Mouse (Mus musculus) cerebellum, postnatal 25 days (tissue): ENCODE measurements around the gene Homer1.

ENCODE experiments used
- DNase-seq, 2 experiments: peaks; one replicate each; pipeline ENCODE4 v3.0.0; 2021; ENCODE audit warnings: mixed read lengths in 2 of 2

The Homer1 gene

DNA sequence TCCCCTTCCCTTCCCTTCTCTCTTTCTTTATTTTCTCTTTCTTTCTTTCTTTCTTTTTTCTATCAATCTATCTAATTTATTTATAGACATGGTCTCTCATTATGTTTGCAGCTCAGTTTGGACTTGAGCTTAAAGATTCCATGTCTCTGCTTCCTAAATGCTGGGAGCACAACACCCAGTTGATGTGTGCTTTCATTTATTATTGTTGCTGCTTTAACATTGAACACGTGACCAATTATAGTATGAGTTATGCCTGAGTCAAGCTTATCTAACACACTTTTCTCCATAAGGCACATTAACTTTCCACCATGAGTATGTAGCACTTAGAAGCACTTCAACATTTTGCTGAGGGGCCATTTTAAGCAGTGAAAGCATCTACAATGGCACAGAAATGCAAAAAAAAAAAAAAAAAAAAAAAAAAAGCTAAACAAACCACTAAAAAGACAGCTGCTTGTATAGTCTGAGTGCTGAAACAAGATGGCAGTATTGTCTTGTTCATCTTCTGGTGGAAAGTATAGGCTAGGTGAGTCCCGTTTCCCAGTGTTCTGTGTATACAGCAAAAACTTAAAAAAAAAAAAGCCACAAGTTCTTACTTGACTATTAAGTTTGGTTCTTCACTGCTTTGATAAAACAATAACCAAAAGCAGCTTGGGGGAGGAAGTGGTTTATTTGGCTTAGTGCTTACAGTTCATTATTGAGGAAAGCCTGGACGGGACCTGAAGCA is 41.3 kb downstream of the Homer1 start:
- no peak for DNase-seq

DNA sequence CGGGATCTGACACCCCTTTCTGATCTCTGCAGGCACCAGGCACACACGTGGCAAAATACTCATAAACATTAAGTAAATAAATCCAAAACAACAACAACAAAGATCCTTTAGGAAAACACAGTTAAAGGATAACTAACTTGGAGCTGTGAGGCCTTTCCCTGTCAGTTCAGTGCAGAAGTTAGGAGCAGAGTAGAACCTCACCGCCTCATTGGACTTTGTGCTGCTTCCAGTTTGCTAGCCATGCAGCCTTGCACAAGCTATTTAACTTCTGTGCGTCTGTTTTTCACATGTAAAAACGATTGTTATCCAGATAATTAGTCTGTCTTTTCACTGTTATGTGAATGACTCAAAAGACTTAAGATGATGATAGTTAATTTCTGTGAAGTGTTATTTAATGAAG is 43.2 kb downstream of the Homer1 start:
- no peak for DNase-seq

DNA sequence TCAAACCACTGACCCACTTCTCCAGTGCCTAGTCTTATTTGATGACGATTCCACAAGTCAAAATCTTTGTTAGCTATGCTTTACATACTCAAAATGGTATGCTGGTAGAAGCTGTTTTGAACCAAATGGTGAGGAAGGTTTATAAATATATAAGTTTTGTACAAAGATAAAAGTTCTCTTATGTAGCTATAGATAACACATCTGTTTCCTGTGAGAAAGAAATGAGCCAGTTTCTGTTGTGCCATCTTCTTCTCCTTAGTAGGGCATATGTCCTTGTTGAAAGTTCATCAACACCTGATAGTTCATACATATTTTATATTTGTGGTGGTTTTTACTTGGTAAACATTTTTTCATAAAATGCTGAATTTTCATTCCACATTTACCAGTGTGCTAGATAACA is 45.0 kb downstream of the Homer1 start:
- no peak for DNase-seq

DNA sequence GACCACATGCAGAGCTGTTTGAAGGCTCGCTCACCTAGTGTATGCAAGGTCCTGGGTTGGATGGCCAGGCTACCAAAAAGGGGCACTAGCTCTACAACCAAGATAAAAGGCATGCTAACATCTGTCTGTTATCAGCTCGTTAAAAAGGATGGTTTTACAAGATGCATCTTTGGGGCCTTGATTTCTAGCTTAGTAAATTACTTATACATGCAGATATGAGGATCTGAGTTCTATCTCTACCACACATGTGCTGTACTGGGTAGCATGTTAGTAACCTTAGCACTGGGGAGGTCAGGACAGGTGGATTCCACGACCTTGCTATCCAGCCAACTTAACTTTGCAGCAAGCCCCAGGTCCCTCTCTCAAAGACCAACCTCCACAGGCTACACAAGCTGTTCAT is 46.4 kb downstream of the Homer1 start:
- DNase-seq = no peak

DNA sequence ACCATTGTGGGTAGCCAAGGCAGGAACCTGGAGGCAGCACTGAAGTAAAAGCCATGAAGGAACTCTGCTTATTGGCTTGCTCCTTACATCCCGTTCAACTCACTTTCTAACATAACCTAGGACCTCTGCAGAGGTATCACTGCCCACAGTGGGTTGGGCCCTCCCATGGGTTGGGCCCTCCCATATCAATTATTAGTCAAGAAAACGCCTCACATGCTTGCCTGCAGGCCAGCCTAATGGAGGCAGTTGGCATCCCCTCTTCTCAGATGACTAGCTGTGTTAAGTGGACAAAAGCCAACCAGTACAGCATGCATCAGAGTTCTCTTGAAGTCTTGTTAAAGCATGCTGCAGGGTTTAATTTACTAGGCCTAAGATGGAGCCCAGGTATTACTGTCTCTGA is 52.6 kb downstream of the Homer1 start:
- DNase-seq = no peak

DNA sequence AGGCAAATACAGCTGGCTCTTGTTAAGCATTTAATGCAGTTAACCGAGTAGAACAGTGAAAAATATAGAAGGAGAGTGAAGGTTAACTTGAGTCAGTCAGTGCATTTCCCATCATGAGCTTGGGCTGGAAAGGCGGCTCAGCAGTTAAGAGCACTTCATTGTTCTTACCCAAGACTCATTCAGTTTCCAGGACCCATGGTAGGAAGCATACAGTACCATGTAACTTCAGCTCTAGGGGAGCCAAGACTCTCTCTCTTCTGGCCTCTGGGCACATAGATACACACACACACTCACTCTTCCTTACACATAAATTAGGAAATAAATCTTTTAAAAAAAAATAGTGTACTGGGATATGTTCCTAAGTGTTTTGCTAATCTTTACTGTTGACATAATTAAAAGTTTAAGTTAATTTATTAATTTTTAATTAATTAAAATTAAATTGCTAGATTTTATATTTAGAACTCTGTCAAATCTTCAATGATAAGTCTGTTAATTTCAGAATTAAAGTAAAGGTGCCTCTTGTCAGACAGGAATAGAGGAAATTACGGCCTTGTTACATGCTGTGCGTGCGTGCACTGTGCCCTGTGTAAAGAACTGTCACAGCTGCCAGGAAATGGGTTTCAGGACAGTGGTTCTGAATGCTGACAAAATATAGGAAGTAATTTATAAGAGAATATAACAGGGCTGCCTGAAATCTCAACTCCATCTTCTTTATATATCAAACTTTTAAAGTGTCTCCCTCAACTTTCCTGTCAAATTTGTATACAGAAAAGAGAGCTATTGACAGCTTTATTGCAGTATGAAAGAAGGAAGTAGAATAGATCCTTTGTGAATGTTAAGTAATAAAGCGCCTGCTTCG is 55.2 kb downstream of the Homer1 start:
- DNase-seq = no peak

DNA sequence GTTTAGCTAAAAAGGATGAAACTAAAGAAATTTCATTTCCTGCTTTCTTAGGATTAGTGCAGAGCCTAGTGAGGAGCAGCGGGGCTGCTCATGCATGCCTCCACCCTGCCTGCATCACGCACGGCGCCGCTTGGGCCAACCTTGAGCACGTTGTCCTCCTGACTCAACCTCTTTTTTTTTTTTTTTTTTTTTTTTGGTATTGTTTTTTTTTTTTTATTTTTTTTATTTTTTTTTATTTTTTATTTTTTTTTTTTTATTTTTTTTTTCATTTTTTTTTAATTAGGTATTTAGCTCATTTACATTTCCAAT is 55.8 kb downstream of the Homer1 start:
- DNase-seq = no peak

DNA sequence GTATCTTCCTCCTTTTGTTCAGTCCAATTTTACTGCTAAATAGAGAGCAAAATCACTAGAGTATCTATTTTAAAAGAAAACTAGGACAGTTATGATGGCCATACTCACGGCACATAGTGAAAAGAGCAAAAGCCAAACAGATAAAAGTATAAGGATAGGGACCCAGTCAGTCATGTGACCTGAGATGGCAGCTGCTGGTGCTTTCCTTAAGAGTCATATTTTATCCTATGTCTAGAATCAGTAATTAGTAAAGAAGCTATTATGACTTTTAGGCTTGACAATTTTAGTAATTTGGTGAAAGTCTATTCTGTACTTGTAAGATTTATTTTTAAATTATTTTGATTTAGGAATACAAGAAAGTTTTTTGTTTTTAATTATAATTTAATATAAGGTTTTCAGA is 59.1 kb downstream of the Homer1 start:
- DNase-seq = no peak

DNA sequence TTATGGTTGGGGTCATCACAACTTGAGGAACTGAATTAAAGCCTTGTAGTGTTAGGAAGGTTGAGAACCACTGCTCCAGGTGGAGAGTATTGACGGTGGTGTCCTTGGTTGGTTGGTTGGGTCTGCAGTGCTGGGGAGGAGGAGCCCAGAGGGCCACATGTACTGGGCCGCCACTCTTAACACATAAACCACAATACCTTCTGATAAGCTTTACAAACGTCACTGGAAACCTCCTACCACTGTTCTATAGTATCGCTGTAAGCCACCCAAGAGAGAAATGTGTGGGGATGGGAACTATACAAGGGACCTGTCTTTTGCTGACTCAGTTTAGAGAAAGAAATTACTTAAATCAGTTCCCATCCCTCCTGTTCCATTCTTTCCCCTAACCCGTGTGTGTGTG is 68.1 kb downstream of the Homer1 start:
- DNase-seq = no peak

DNA sequence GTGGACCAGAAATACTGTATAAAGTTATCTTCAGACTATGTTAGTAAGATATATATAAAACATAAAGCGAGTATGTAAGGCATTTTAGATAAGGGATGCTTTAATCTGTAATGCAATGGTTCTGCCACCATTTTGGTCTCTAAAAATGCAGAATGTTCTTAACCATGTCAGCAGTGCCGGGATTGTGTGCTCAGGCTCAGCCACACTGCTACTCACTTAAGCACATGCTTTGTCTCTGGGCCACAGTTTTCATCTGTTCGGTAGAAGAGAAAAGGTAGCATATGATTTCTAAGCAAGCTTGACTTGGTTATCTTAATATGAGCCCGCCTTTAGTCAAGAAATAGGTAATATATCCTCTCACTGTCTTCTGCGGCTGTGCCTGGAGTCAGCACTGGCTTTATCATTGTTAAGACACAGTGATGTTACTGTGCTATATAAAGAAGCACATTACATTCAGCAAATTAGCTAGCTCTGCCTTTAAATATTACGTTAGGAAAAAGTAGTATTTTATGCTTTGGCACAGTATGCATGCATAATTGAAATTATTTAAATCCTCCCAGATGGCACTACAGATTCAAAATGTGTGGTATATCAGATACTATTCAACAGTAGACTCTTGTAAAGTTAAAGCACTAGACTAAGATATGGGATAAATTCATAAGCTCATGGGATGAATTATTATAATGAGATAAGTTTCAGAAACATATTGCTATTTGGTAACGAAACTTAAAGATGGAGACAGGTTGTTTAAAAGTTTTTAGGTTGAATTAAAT is 69.6 kb downstream of the Homer1 start:
- DNase-seq = no peak

DNA sequence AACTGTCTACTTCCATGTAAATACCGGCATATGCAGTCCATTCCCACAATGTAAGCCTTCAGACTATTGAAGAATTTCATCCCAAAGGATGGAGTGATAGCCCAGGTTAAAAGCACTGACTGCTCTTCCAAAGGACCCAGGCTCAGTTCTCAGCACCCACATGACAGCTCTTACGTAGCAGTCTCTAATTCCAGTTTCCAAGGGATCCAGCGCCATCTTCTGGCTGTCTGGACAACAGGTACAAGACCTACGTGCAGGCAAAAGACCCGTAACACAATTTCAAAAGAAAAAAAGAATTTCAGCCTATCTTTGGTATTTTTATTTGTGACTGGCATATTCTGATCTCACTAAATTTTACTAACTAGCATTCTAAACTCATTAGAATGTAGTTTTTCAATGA is 75.0 kb downstream of the Homer1 start:
- no peak for DNase-seq

DNA sequence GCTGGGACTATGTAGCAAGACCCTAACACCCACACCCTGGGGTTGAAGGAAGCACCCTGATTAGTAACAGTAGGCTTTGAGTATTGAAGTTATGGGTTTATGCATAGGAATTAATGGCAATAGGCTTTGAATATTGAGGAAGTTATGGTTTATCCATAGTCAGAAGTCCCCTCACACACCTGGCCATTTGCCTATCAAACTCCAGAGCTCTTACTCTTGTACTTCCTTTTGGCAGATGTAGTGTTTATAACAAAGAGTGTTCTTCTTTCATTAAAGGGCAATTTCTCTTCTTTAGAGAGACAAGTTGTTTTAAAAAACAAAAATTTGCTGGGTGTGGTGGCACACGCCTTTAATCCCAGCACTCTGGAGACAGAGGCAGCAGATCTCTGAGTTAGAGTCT is 79.1 kb downstream of the Homer1 start:
- DNase-seq = no peak

DNA sequence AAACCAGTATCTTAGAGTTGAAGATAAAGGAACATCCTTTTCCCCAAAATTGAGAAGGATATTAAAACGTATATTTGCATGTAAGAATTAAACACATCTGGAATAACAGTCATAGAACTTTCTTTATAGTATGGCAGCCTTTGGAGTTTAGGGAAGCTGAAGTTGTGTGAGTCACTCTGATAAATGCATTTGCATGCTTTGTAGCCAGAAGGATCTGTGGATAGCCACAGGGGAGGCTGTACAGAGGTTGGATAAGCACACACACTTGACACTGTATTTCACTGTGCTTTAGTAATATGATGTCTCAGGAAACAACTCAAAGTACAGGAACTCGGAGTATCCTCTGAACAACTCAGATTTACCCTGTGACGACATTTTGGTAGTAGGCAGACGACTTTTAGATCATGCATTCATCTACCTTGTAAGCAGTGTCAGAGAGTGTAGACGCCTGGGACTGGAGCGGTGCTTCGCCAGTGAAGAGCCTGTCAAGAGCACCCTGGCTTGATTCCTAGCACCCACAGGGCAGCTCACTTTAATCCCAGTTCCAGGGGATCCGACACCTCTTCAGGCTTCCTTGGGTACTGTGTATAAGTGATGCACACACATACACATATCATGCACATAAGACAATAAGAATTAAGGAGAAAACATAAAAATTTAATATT is 81.1 kb downstream of the Homer1 start:
- no peak for DNase-seq

DNA sequence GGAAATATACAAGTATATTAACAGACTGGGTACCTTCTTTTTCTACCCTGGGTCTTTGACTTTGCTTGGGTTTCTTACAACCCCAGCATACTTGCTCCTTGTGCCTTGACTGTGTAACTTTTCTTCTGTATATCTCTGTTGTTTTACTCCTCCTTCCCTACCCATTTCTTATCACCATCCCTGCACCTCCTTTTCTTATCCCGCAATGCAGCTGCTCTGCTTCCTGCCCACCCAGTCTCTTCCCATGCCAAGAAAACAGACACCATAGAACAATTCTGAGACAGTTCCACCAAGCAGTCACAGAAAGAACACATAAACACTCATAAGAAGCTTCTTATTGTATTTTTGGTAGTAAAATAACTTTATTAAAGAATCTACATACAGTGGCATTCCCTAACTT is 81.9 kb downstream of the Homer1 start:
- DNase-seq = no peak

DNA sequence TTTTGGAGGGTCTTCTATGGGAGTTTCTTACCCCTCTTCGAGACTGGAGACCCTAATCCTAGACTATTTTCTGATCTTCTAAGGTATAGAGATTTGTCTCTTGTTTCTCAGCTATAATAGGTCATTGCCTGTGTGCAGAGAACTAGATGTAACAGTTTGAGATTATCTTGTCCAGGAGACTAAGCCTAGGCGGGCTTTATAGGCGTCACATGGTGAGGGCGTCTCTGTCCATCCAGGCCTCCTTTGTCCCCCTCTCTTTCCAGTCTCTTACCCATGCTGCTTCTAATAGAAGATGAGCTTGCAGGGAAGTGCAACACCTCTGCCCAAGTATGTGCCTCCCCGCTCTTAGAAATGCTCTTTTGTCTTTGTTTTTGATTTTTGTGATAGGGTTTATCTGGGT is 83.7 kb downstream of the Homer1 start:
- no peak for DNase-seq

DNA sequence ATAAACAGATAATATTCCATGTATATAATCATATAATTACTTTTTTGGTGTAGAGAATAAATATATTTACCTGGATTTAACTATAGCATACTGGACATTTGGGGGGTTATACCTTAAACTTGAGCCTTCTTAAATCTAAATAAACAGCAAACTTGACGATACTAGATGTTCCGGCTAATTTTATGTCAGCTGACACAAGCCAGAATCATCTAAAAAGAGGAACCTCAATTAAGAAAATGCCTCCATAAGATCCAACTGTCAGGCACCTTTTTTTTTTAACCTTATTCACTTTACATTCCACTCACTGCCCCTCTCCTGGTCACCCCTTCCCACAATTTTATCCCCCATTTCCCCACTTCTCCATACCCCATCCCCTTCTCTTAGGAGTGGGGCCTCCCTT is 84.2 kb downstream of the Homer1 start:
- no peak for DNase-seq

DNA sequence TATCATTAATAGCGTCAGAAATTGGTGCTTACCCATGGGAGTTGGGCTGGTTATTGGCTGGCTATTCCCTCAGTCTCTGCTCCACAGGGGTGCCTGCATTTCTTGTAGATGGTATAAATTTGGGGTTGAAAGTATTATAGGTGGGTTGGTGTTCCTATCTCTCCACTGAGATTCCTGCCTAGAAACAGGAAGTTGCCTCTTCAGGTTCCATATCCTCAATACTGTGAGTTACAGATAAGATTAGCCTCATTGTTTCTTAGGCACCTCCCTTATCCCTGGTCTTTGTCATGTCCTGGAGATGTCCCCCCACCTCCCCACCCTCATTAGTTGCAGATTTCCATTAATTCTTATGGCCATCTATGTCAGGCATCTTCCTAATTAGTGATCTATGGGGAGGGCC is 85.0 kb downstream of the Homer1 start:
- DNase-seq = no peak

DNA sequence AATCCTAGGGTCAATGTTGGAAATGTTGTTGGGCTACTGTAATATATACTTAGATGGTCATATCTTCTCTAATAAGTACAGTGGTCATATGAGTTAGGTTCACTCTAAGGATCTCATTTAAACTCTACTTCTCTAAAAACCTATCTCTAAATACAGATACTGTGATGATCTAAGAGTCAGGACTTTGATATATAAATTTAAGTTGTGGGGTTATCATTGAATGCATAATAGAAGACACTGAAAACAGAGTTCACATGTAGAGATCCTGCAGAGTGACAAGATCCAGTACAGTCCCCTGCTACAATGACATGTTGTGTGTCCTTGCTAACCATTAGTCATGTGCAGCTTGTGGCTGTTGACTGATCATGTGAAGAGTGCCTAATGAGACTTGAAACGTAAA is 85.7 kb downstream of the Homer1 start:
- no peak for DNase-seq

DNA sequence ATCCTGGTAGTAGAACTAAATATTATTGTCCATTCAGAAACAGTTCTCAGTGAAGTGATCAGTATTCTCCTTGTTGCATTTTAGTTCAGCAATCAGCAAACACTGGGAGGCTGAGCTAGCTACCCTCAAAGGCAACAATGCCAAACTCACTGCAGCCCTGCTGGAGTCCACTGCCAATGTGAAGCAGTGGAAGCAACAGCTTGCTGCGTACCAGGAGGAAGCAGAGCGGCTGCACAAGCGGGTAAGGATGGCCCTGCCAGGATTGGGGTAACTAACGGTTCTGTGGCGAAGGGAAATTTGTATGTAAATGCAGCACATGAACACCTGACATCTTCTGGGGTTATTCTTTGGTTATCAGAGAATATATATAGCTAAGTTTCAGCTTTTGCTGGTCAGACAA is 88.0 kb downstream of the Homer1 start:
- peak; percentile 64 to 76 for DNase-seq

DNA sequence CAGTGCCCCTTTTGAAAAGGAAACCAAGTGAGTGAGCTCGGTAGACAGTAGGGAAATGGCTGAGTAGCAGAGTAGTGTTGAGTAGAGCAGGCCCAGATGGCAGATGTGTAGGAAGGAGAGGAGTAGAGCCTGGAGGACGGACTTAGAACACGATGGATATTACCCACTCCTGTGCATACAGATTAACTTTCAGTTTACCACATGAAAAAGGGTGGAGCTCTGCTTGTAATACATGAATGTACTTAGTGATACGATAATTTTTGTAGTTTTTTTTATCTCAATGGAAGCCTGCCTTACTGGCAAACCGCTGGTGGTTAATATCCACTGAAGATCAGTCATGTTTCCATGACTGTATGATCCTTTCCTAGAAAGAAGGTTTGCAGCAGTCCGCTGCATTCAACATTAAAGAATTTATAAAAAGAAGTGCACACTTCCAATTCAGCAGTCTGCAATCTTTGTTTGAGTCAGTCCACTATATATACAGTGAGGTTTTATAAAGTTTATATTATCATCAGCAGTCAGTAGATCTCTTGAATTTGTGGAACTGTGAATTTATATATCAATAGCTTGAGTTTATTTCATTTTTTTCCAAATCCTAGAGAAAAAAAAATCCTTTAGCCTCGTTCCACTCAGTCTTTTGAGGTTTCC is 89.3 kb downstream of the Homer1 start:
- DNase-seq = no peak

DNA sequence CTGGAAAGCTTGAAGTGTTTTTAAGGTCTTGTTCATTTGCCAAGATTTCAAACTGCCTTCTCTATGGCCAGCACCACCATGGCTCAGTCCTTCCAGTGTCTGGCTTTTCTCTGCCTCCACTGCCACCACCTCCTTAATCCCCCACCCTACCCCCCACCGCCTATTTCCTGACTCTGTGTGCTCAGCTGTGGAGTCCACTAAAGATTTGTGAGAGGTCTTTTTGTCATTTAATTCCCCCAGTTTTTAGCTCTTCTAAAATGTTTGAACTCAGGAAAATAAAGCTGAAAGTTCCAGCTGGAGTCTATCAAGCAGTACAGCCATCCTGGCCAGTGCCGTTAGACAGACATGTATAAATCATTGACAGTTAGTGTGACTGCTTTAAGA is 89.8 kb downstream of the Homer1 start:
- DNase-seq = no peak

DNA sequence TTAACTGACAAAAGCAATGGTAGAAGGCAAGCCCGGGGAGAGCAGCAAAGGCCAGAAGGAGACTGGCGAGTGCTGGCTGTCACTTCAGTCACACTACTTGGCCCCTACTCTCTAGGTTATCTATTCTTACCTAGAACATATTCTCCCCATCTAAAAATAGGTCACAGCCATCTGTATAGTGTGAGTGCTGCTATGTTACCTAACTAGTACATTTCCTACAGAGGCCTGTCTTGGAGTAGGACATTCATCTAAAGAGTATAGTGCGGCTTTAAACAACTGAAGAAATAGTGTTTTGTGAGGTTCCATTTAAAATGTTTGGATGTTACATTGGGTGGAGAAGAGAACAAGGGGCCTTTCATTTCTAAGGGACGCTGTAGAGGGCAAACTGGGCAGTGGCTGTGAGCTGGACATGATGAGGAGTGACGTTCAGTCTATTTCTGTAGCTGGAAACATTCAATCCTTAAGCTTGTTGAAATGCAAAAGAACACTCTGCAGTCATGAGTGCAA is 100.3 kb downstream of the Homer1 start:
- peak; percentile 67 to 74 for DNase-seq

DNA sequence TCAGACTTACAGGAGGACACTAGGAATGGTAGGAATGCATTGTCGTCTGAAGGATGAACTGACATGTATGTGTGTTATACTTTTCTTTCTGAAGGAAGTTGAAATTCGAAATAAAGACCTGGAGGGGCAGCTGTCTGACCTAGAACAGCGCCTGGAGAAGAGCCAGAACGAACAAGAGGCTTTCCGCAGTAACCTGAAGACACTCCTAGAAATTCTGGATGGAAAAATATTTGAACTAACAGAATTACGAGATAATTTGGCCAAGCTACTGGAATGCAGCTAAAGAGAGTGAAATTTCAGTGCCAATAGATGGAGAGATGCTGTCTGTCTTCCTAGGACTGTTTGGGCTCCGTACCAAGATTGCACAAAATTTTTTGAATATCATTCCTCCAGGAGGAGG is 102.5 kb downstream of the Homer1 start:
- peak in 1 of 2 experiments; percentile 38 for DNase-seq
